Mouse (Mus musculus) MEL (cell line): ENCODE measurements around the gene Nkiras2. TPM values are rescaled to one million over a fixed set of nuclear protein-coding genes. Genes with fewer than 3 reads are reported as not detected.
A peak's percentile ranks its signal among the peaks of the same experiment; 100 is the strongest.

Experiments
- DNase-seq: peaks from one replicate; pipeline ENCODE4 v3.0.0; 2011; ENCODE audit warnings: low read depth, low spot score
- H3K27ac ChIP-seq: 2 replicates; pipeline ENCODE4 v1.5.1; 2012; ENCODE audit warnings: low read depth, mild to moderate bottlenecking, control low read depth, low read length, moderate library complexity; ENCODE audit not compliant: control insufficient read depth
- H3K27me3 ChIP-seq, 2 experiments: fragments of 150-350 bp in 1 of 2; sonication (generic) in 1 of 2; 2 replicates each; pipeline ENCODE4 v1.6.1; 2012; ENCODE audit warnings: low read length in 2 of 2, mild to moderate bottlenecking in 2 of 2, improper control_type of control experiment in 1 of 2, moderate library complexity in 1 of 2; ENCODE audit not compliant: insufficient read depth in 2 of 2, control insufficient read depth in 1 of 2
- H3K36me3 ChIP-seq, 2 experiments: 2 replicates each; pipeline ENCODE4 v1.6.1; 2012 to 2014; ENCODE audit warnings: low read length in 2 of 2, improper control_type of control experiment in 1 of 2, inconsistent platforms in 1 of 2, mild to moderate bottlenecking in 1 of 2; ENCODE audit not compliant: insufficient read depth in 2 of 2, control insufficient read depth in 1 of 2
- H3K4me1 ChIP-seq, 2 experiments: fragments of 150-350 bp in 1 of 2; sonication (generic) in 1 of 2; 2 replicates each; pipeline ENCODE4 v1.6.1; 2012; ENCODE audit warnings: low read length in 2 of 2, improper control_type of control experiment in 1 of 2, mild to moderate bottlenecking in 1 of 2; ENCODE audit not compliant: insufficient read depth in 2 of 2, control insufficient read depth in 1 of 2
- H3K4me3 ChIP-seq, 2 experiments: fragments of 150-350 bp in 1 of 2; sonication (generic) in 1 of 2; 2 replicates each; pipeline ENCODE4 v1.5.1; 2012; ENCODE audit warnings: low read depth in 2 of 2, low read length in 2 of 2, mild to moderate bottlenecking in 2 of 2, moderate library complexity in 2 of 2, control low read depth in 1 of 2, improper control_type of control experiment in 1 of 2; ENCODE audit not compliant: control insufficient read depth in 1 of 2, insufficient read depth in 1 of 2
- H3K79me2 ChIP-seq: 2 replicates; pipeline ENCODE4 v1.6.1; 2012; ENCODE audit warnings: mild to moderate bottlenecking, low read length, moderate library complexity; ENCODE audit not compliant: control insufficient read depth, poor library complexity, insufficient read depth
- H3K9ac ChIP-seq: 2 replicates; pipeline ENCODE4 v1.6.1; 2012; ENCODE audit warnings: low read depth, mild to moderate bottlenecking, control low read depth, low read length, moderate library complexity; ENCODE audit not compliant: control insufficient read depth, poor library complexity, severe bottlenecking
- H3K9me3 ChIP-seq: fragments of 150-350 bp; sonication (generic); replicated peaks from 2 replicates; pipeline ENCODE4 v1.6.1; 2012; ENCODE audit warnings: mild to moderate bottlenecking, low read length, improper control_type of control experiment, moderate library complexity; ENCODE audit not compliant: insufficient read depth
- E2F4 ChIP-seq: IDR thresholded peaks from 2 replicates; pipeline ENCODE4 v1.6.1; 2011; ENCODE audit warnings: low read depth, low read length, improper control_type of control experiment, borderline replicate concordance
- HCFC1 ChIP-seq: IDR thresholded peaks from 2 replicates; pipeline ENCODE4 v1.6.1; 2012; ENCODE audit warnings: low read depth, mild to moderate bottlenecking, inconsistent platforms, low read length, improper control_type of control experiment, moderate library complexity
- JUND ChIP-seq: IDR thresholded peaks from 2 replicates; pipeline ENCODE4 v1.6.1; 2011; ENCODE audit warnings: low read depth, mild to moderate bottlenecking, improper control_type of control experiment, low read length
- KAT2A ChIP-seq: conservative IDR thresholded peaks from 2 replicates; pipeline ENCODE4 v1.6.1; 2012; ENCODE audit warnings: low read depth, low read length, improper control_type of control experiment, inconsistent platforms
- MAFK ChIP-seq: IDR thresholded peaks from 2 replicates; pipeline ENCODE4 v1.6.1; 2011; ENCODE audit warnings: low read depth, mild to moderate bottlenecking, low read length, improper control_type of control experiment, borderline replicate concordance
- MAX ChIP-seq: IDR thresholded peaks from 2 replicates; pipeline ENCODE4 v1.6.1; 2011; ENCODE audit warnings: low read length, improper control_type of control experiment
- MAZ ChIP-seq: IDR thresholded peaks from 2 replicates; pipeline ENCODE4 v1.6.1; 2012; ENCODE audit warnings: low read depth, mild to moderate bottlenecking, inconsistent platforms, low read length, improper control_type of control experiment
- MXI1 ChIP-seq: IDR thresholded peaks from 2 replicates; pipeline ENCODE4 v1.6.1; 2011; ENCODE audit warnings: mild to moderate bottlenecking, low read depth, low read length, improper control_type of control experiment
- MYC ChIP-seq: IDR thresholded peaks from 2 replicates; pipeline ENCODE4 v1.6.1; 2011; ENCODE audit warnings: low read depth, mild to moderate bottlenecking, low read length, improper control_type of control experiment, moderate library complexity
- NELFE ChIP-seq: IDR thresholded peaks from 2 replicates; pipeline ENCODE4 v1.6.1; 2011; ENCODE audit warnings: low read depth, low read length, improper control_type of control experiment
- NRF1 ChIP-seq: IDR thresholded peaks from 2 replicates; pipeline ENCODE4 v1.6.1; 2014; ENCODE audit warnings: low read depth, mild to moderate bottlenecking, inconsistent platforms, low read length, improper control_type of control experiment, moderate library complexity; ENCODE audit not compliant: poor library complexity, insufficient read depth, severe bottlenecking
- POLR2AphosphoS2 ChIP-seq: IDR thresholded peaks from 2 replicates; pipeline ENCODE4 v1.6.1; 2011; ENCODE audit warnings: low read length, improper control_type of control experiment
- RCOR1 ChIP-seq: IDR thresholded peaks from 2 replicates; pipeline ENCODE4 v1.6.1; 2012; ENCODE audit warnings: low read depth, mild to moderate bottlenecking, inconsistent platforms, low read length, improper control_type of control experiment
- SIN3A ChIP-seq: IDR thresholded peaks from 2 replicates; pipeline ENCODE4 v1.6.1; 2012; ENCODE audit warnings: low read length, improper control_type of control experiment, inconsistent platforms
- TAL1 ChIP-seq: IDR thresholded peaks from 2 replicates; pipeline ENCODE4 v1.6.1; 2012; ENCODE audit warnings: mild to moderate bottlenecking, inconsistent platforms, low read length, moderate library complexity, mixed read lengths
- TCF12 ChIP-seq: IDR thresholded peaks from 2 replicates; pipeline ENCODE4 v1.6.1; 2014; ENCODE audit warnings: low read depth, mild to moderate bottlenecking, inconsistent platforms, low read length, improper control_type of control experiment, moderate library complexity
- UBTF ChIP-seq: IDR thresholded peaks from 2 replicates; pipeline ENCODE4 v1.6.1; 2012; ENCODE audit warnings: low read depth, mild to moderate bottlenecking, inconsistent platforms, low read length, improper control_type of control experiment, moderate library complexity, borderline replicate concordance; ENCODE audit not compliant: insufficient read depth
- ZKSCAN1 ChIP-seq: IDR thresholded peaks from 2 replicates; pipeline ENCODE4 v1.6.1; 2012; ENCODE audit warnings: low read depth, mild to moderate bottlenecking, inconsistent platforms, low read length, improper control_type of control experiment, moderate library complexity
- polyA plus RNA-seq, 2 experiments: library from polyadenylated mRNA; stranded (reverse) in 1 of 2; unstranded in 1 of 2; fragments of >175 nt in 1 of 2; fragments of >200 nt in 1 of 2; gene quantifications; 2 replicates each; pipeline versions ENCODE4 v1.2.1 to v1.2.4; 2012; ENCODE audit warnings: low replicate concordance in 2 of 2, low read depth in 1 of 2; ENCODE audit not compliant: insufficient read length in 2 of 2, insufficient read depth in 1 of 2, missing spikeins in 1 of 2
- total RNA-seq: library from RNA; depleted of rRNA; stranded (reverse); fragments of 300-350 nt; gene quantifications from 2 replicates; pipeline ENCODE4 v1.2.3, GENCODE M21; 2012

Nkiras2 gene
- total and polyA plus RNA-seq, 3 experiments: 37.1 to 49.9 TPM; not detected in 1

GRCm38 (mm10) chr11:100634530-100634929 lies 15.5 kb downstream of the Nkiras2 start (continued):
- TF ChIP-seq MXI1 (peak; percentile 88), POLR2AphosphoS2 (peak; percentile 57; the same call in 1 of the 2 replicates), RCOR1 (peak; percentile 92)

DNA sequence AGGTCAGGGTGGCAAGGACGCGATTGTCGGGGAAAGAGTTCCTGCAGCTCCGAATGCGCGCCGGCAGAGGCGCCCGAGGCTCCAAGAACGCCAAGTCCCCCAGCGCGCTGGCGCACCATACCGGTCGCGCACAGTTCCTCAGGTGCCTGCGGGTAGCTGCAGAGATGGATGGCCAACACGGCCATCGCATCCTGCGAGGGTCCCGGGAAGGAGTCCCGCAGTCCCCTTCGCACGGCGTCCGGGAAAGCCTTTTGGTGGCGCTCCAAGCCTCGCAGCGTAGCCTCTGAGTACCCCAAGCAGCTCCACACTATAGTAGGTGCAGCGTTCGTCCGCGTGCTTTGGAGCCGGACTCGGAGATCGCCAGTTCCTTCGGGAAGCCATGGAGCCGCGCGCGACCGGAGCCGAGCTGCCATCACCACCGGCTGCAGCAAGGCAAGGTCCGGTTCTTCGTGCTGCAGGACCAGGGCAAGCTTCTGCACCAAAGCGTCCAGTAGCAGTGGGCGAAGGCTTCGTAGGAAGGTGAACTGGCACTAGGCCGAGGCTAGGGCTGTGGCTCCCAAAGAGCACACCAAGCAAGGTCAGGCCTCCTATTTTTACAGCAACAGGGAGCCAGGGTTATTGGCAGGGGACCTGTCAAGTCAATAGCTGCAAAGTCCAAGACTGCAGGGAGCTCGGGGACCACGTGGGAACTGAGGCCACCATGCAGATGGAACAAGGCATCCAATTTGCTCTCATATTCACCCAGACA lies 21.3 kb downstream of the Nkiras2 start:
- no peaks in the 10 kb centered on the region for H3K9me3 ChIP-seq
- no peak overlapping the region for H3K4me3 ChIP-seq
- peaks cover 0 to 1% of the 10 kb centered on the region in 2 experiments; a peak in 1 of 4 replicates for H3K4me1 ChIP-seq
- H3K36me3 ChIP-seq: peaks cover 0 to under 1% of the 10 kb centered on the region in 2 experiments; a peak in 1 of 4 replicates
- H3K27ac ChIP-seq: no peak overlapping the region
- no peaks in the 10 kb centered on the region for H3K79me2 ChIP-seq
- no peak overlapping the region for H3K9ac ChIP-seq
- TF ChIP-seq MAX (no peak), TAL1 (no peak), E2F4 (no peak), MAFK (no peak), NRF1 (no peak), MXI1 (no peak), UBTF (no peak), JUND (no peak)
- H3K27me3 ChIP-seq: peaks cover 2 to 6% of the 10 kb centered on the region in 2 experiments
- no peak for DNase-seq

DNA sequence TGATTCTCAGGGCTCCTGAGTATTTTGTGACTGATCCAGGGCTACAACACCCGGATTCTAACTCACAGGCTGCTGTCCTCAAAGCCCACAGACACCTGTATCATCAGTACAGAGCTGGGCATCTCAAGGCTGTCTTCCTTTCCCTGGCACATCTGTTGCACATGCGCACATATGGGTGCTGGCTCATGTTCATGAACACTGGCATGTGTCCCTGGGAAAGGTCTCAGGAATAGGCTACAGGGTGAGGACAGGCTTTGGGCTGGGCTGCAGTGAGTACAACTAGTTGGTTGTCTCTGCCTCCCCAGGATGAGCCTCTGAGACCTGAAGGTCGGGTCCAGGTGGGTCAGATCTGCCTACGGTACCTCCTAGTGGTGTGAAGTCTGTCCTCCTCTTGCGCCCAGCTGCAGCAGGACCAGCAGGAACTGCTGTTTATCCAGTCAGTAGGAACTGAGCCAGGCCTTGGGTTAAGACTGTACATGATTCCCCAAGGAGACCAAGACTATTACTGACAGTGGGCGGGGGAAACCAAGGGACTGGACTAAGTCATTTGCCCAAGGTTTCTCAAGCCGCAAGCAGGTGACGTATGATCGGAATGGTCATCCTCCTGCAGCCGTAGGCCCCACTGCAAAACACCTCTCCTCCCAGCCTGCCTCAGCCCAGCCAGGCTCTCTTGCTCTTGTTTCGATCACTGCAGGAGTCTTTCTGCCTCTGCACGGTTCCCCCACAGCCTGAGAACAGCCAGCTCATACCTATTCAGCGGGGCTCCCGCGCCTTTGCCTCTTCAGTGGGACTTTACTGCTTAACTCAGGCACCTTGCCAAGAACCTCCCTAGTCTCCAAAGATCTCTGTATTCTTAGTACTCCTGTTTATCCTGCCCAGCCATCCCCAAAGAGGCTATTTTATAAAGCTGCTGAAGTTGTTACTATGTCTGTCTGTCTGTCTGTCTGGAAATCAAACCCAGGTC lies 24.9 kb downstream of the Nkiras2 start:
- Histone ChIP-seq H3K9me3 (no peaks in the 10 kb centered on the region), H3K27me3 (peaks cover 2 to 6% of the 10 kb centered on the region in 2 experiments), H3K9ac (no peak overlapping the region)
- no peak for DNase-seq
- no peak for TF ChIP-seq MYC
- no peak for TF ChIP-seq HCFC1
- TF ChIP-seq RCOR1: no peak
- TF ChIP-seq NELFE: no peak
- no peak for TF ChIP-seq ZKSCAN1
- no peak for TF ChIP-seq POLR2AphosphoS2
- TF ChIP-seq NRF1: no peak
- TF ChIP-seq KAT2A: no peak
- TF ChIP-seq MAZ: no peak
- TF ChIP-seq SIN3A: no peak
- TF ChIP-seq TCF12: no peak
- TF ChIP-seq, all 39 proteins: peak for 0
- Histone ChIP-seq H3K79me2 (no peaks in the 10 kb centered on the region), H3K4me3 (no peak overlapping the region), H3K27ac (no peak overlapping the region), H3K4me1 (no peaks in the 10 kb centered on the region), H3K36me3 (no peaks in the 10 kb centered on the region)
